Mouse (Mus musculus) liver, embryonic 13.5 days (tissue): ENCODE data around the gene Tmod3. TPM values are rescaled to one million over a fixed set of nuclear protein-coding genes. Genes with fewer than 3 reads are reported as not detected.

ENCODE experiments used
- ATAC-seq: fragments of 200-750 bp; cut with Nextera tagmentation; 2 replicates; pipeline ENCODE4 v1.8.0; 2017; ENCODE audit warnings: low read depth, mild to moderate bottlenecking, moderate number of reproducible peaks, moderate library complexity
- DNase-seq: peaks from one replicate; pipeline ENCODE4 v3.0.0; 2022
- H3K27ac ChIP-seq: fragments of 300-500 bp; sonication (generic); 2 replicates; pipeline ENCODE4 v1.5.1; 2015; ENCODE audit warnings: moderate library complexity, mild to moderate bottlenecking, inconsistent platforms
- H3K27me3 ChIP-seq: fragments of 300-500 bp; sonication (generic); 2 replicates; pipeline ENCODE4 v1.6.1; 2015; ENCODE audit warnings: mild to moderate bottlenecking, inconsistent platforms
- H3K36me3 ChIP-seq: fragments of 300-500 bp; sonication (generic); 2 replicates; pipeline ENCODE4 v1.6.1; 2015; ENCODE audit warnings: mild to moderate bottlenecking, inconsistent platforms
- H3K4me1 ChIP-seq: fragments of 300-500 bp; sonication (generic); replicated peaks from 2 replicates; pipeline ENCODE4 v1.6.1; 2015; ENCODE audit warnings: inconsistent platforms
- H3K4me2 ChIP-seq: fragments of 300-500 bp; sonication (generic); 2 replicates; pipeline ENCODE4 v1.6.1; 2015; ENCODE audit warnings: inconsistent platforms, mild to moderate bottlenecking, moderate library complexity
- H3K4me3 ChIP-seq: fragments of 300-500 bp; sonication (generic); replicated peaks from 2 replicates; pipeline ENCODE4 v1.5.1; 2015; ENCODE audit warnings: mild to moderate bottlenecking, inconsistent platforms
- H3K9ac ChIP-seq: fragments of 300-500 bp; sonication (generic); 2 replicates; pipeline ENCODE4 v1.6.1; 2015; ENCODE audit warnings: mild to moderate bottlenecking, inconsistent platforms
- H3K9me3 ChIP-seq: fragments of 300-500 bp; sonication (generic); replicated peaks from 2 replicates; pipeline ENCODE4 v1.6.1; 2016; ENCODE audit warnings: inconsistent platforms
- WGBS: fragments of 180-500 bp; shearing (Covaris S2); methylation state at CpG from one replicate; pipeline ENCODE4 v1.1.7; 2015; ENCODE audit not compliant: insufficient replicate concordance; 5-methylcytosine and 5-hydroxymethylcytosine counted together
- polyA plus RNA-seq: library from polyadenylated mRNA; unstranded; fragments of >200 nt; fragmentation: Nextera tagmentation; extraction: Ambion mirVana; gene quantifications from 2 replicates; pipeline ENCODE4 v1.2.1, GENCODE M21; 2015

Gene Tmod3
- polyA plus RNA-seq, 1 experiment from 2014 or later: 28.9 TPM

- H3K4me3 ChIP-seq: no peak overlapping the region
- peak overlapping the region; percentile 47 for H3K27ac ChIP-seq
- no peak overlapping the region for H3K9ac ChIP-seq
- H3K4me2 ChIP-seq: peak overlapping the region; percentile 28; the same call in 1 of the 2 replicates
- peak; percentile 99 for ATAC-seq
- no peaks in the 10 kb centered on the region for H3K9me3 ChIP-seq
- H3K4me1 ChIP-seq: peaks cover 9% of the 10 kb centered on the region
- H3K36me3 ChIP-seq: peaks cover 19% of the 10 kb centered on the region
- peak; percentile 66 for DNase-seq
- no peaks in the 10 kb centered on the region for H3K27me3 ChIP-seq
- WGBS: 62% methylated on average over 13 of the region's 13 CpGs
Measured at GRCm38 (mm10) chr9:75527368-75528059, 31.9 kb downstream of the Tmod3 start.

GRCm38 (mm10) chr9:75523646-75524045 is 35.8 kb downstream of the Tmod3 start:
- Histone ChIP-seq H3K36me3 (peaks cover 11% of the 10 kb centered on the region), H3K9ac (no peak overlapping the region), H3K27me3 (no peaks in the 10 kb centered on the region), H3K4me1 (peaks cover 9% of the 10 kb centered on the region), H3K4me2 (no peak overlapping the region), H3K9me3 (no peaks in the 10 kb centered on the region), H3K4me3 (no peak overlapping the region), H3K27ac (no peak overlapping the region)
- no peak for DNase-seq
- no peak for ATAC-seq
- 75% methylated on average over 6 of the region's 6 CpGs for WGBS

- H3K27me3 ChIP-seq: no peaks in the 10 kb centered on the region
- no peaks in the 10 kb centered on the region; the same call in 1 of the 2 replicates for H3K36me3 ChIP-seq
- WGBS: 70% methylated on average over 2 of the region's 2 CpGs
- no peak overlapping the region for H3K9ac ChIP-seq
- peaks cover 2% of the 10 kb centered on the region for H3K4me1 ChIP-seq
- DNase-seq (no peak), ATAC-seq (no peak)
- H3K4me3 ChIP-seq: no peak overlapping the region
- no peak overlapping the region for H3K4me2 ChIP-seq
- H3K27ac ChIP-seq: no peak overlapping the region
- H3K9me3 ChIP-seq: no peaks in the 10 kb centered on the region
Measured at GRCm38 (mm10) chr9:75522217-75522616, 37.2 kb downstream of the Tmod3 start.

- H3K27me3 ChIP-seq: no peaks in the 10 kb centered on the region
- H3K4me3 ChIP-seq: no peak overlapping the region
- no peak overlapping the region for H3K27ac ChIP-seq
- H3K4me1 ChIP-seq: no peaks in the 10 kb centered on the region
- H3K4me2 ChIP-seq: no peak overlapping the region
- no peaks in the 10 kb centered on the region for H3K9me3 ChIP-seq
- H3K36me3 ChIP-seq: no peaks in the 10 kb centered on the region; the same call in 1 of the 2 replicates
- ATAC-seq: 0 out of 2 replicates have a peak, but pooled peaks have one; percentile 53
- 48% methylated on average over 4 of the region's 4 CpGs for WGBS
- H3K9ac ChIP-seq: no peak overlapping the region
- peak; percentile 39 for DNase-seq
Measured at GRCm38 (mm10) chr9:75521788-75522187, 37.7 kb downstream of the Tmod3 start.

- Histone ChIP-seq H3K27me3 (no peaks in the 10 kb centered on the region), H3K36me3 (no peaks in the 10 kb centered on the region; the same call in 1 of the 2 replicates), H3K27ac (no peak overlapping the region), H3K4me2 (no peak overlapping the region), H3K9me3 (no peaks in the 10 kb centered on the region), H3K4me3 (no peak overlapping the region), H3K4me1 (no peaks in the 10 kb centered on the region), H3K9ac (no peak overlapping the region)
- 83% methylated on average over 8 of the region's 8 CpGs for WGBS
- DNase-seq (no peak), ATAC-seq (no peak)
Measured at GRCm38 (mm10) chr9:75520940-75521339, 38.5 kb downstream of the Tmod3 start.

GRCm38 (mm10) chr9:75517751-75518150 is 41.7 kb downstream of the Tmod3 start:
- H3K27me3 ChIP-seq: no peaks in the 10 kb centered on the region
- WGBS: 70% methylated on average over 3 of the region's 3 CpGs
- H3K4me2 ChIP-seq: no peak overlapping the region
- no peaks in the 10 kb centered on the region for H3K9me3 ChIP-seq
- DNase-seq (no peak), ATAC-seq (no peak)
- peaks cover 11% of the 10 kb centered on the region for H3K36me3 ChIP-seq
- H3K4me3 ChIP-seq: no peak overlapping the region
- no peak overlapping the region for H3K27ac ChIP-seq
- H3K9ac ChIP-seq: no peak overlapping the region
- no peaks in the 10 kb centered on the region for H3K4me1 ChIP-seq

GRCm38 (mm10) chr9:75515464-75516113 is 43.9 kb downstream of the Tmod3 start:
- Histone ChIP-seq H3K9ac (no peak overlapping the region), H3K4me3 (no peak overlapping the region), H3K4me2 (no peak overlapping the region), H3K27ac (no peak overlapping the region), H3K36me3 (peaks cover 11% of the 10 kb centered on the region), H3K4me1 (no peaks in the 10 kb centered on the region), H3K27me3 (no peaks in the 10 kb centered on the region), H3K9me3 (no peaks in the 10 kb centered on the region)
- no peak for DNase-seq
- peak; percentile 41; the same call in 1 of the 2 replicates for ATAC-seq
- 66% methylated on average over 12 of the region's 12 CpGs for WGBS

GRCm38 (mm10) chr9:75511236-75511939 is 48.1 kb downstream of the Tmod3 start:
- 82% methylated on average over 8 of the region's 8 CpGs for WGBS
- Histone ChIP-seq H3K4me2 (no peak overlapping the region), H3K4me1 (no peaks in the 10 kb centered on the region), H3K9me3 (no peaks in the 10 kb centered on the region), H3K36me3 (peaks cover 38% of the 10 kb centered on the region), H3K9ac (no peak overlapping the region), H3K4me3 (no peak overlapping the region), H3K27me3 (no peaks in the 10 kb centered on the region), H3K27ac (no peak overlapping the region)
- no peak for DNase-seq
- ATAC-seq: no peak

- Histone ChIP-seq H3K27ac (no peak overlapping the region), H3K4me3 (no peak overlapping the region), H3K4me2 (no peak overlapping the region), H3K36me3 (peaks cover 54% of the 10 kb centered on the region), H3K27me3 (no peaks in the 10 kb centered on the region), H3K9me3 (no peaks in the 10 kb centered on the region), H3K9ac (no peak overlapping the region), H3K4me1 (no peaks in the 10 kb centered on the region)
- ATAC-seq: no peak
- WGBS: 84% methylated on average over 6 of the region's 6 CpGs
- DNase-seq: no peak
Measured at GRCm38 (mm10) chr9:75504311-75504710, 55.1 kb downstream of the Tmod3 start.

GRCm38 (mm10) chr9:75498571-75498970 is 60.9 kb downstream of the Tmod3 start:
- no peak overlapping the region for H3K4me3 ChIP-seq
- no peak for DNase-seq
- WGBS: 84% methylated on average over 7 of the region's 7 CpGs
- H3K27ac ChIP-seq: no peak overlapping the region
- H3K4me2 ChIP-seq: no peak overlapping the region
- no peaks in the 10 kb centered on the region for H3K9me3 ChIP-seq
- H3K27me3 ChIP-seq: no peaks in the 10 kb centered on the region
- peaks cover 22% of the 10 kb centered on the region for H3K36me3 ChIP-seq
- no peak for ATAC-seq
- no peak overlapping the region for H3K9ac ChIP-seq
- H3K4me1 ChIP-seq: no peaks in the 10 kb centered on the region

GRCm38 (mm10) chr9:75495945-75496344 is 63.5 kb downstream of the Tmod3 start:
- Histone ChIP-seq H3K4me2 (no peak overlapping the region), H3K36me3 (peaks cover 13% of the 10 kb centered on the region), H3K27ac (no peak overlapping the region), H3K9me3 (no peaks in the 10 kb centered on the region), H3K4me3 (no peak overlapping the region), H3K27me3 (no peaks in the 10 kb centered on the region), H3K4me1 (no peaks in the 10 kb centered on the region), H3K9ac (no peak overlapping the region)
- ATAC-seq (no peak), DNase-seq (no peak)
- 75% methylated on average over 10 of the region's 10 CpGs for WGBS
